Mouse (Mus musculus) ES-Bruce4 (cell line): ENCODE data around the gene Klk11.

Experiments used
- CTCF ChIP-seq: IDR thresholded peaks from one replicate; pipeline ENCODE4 v1.8.1; 2011; ENCODE audit warnings: low read depth, low read length
- EP300 ChIP-seq: IDR thresholded peaks from 2 replicates; pipeline ENCODE4 v1.6.1; 2011; ENCODE audit warnings: low read depth, low read length; ENCODE audit not compliant: insufficient read depth

DNA sequence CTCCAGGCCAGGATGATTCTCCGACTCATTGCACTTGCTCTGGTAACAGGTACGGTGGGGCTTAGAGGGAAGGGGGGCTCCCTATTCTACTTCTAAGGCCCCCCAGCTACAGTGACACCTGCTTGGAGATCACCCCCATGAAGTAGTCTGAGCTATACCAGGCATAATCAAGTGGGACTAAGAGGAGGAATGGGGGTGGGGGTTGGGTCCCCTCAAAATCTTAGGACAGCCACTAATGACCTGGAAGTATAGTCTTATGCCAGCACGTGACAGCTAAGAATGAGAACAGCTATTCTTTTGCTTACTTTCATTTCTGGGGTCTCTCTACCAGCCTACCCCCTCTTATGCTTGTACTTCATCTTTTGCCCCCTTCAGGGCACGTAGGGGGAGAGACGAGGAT lies 2.1 kb downstream of the Klk11 start:
- no peak for TF ChIP-seq CTCF
- TF ChIP-seq EP300: no peak
